Mouse (Mus musculus): Measurements from ENCODE around the gene Dnajc6. TPM values are rescaled to one million over a fixed set of nuclear protein-coding genes. Genes with fewer than 3 reads are reported as not detected.

Dnajc6 gene
- polyA plus RNA-seq, 1 experiment from 2014 or later: 57.4 TPM

- no peak for ATAC-seq (ENCODE audit: low FRiP score)
- Histone ChIP-seq H3K4me3 (replicated peaks) (no peak overlapping the region), H3K4me2 (no peak overlapping the region), H3K9me3 (replicated peaks) (no peaks in the 10 kb centered on the region), H3K9ac (replicated peaks) (no peak overlapping the region), H3K36me3 (no peaks in the 10 kb centered on the region), H3K4me1 (no peaks in the 10 kb centered on the region), H3K27ac (replicated peaks) (no peak overlapping the region), H3K27me3 (replicated peaks) (no peaks in the 10 kb centered on the region)
- 82% methylated on average over 5 of the region's 5 CpGs for WGBS
Observed at GRCm38 (mm10) chr4:101469242-101469641, 27.2 kb upstream of the Dnajc6 start.

- Histone ChIP-seq H3K4me3 (replicated peaks) (no peak overlapping the region), H3K27ac (replicated peaks) (no peak overlapping the region), H3K4me2 (no peak overlapping the region), H3K9ac (replicated peaks) (no peak overlapping the region), H3K9me3 (replicated peaks) (no peaks in the 10 kb centered on the region), H3K36me3 (no peaks in the 10 kb centered on the region), H3K27me3 (replicated peaks) (no peaks in the 10 kb centered on the region), H3K4me1 (no peaks in the 10 kb centered on the region)
- 65% methylated on average over 5 of the region's 5 CpGs for WGBS
- ATAC-seq (ENCODE audit: low FRiP score): no peak
Observed at GRCm38 (mm10) chr4:101470543-101470942, 25.9 kb upstream of the Dnajc6 start.

- no peak for ATAC-seq (ENCODE audit: low FRiP score)
- Histone ChIP-seq H3K9ac (replicated peaks) (no peak overlapping the region), H3K36me3 (no peaks in the 10 kb centered on the region), H3K27ac (replicated peaks) (no peak overlapping the region), H3K4me1 (no peaks in the 10 kb centered on the region), H3K9me3 (replicated peaks) (no peaks in the 10 kb centered on the region), H3K4me3 (replicated peaks) (no peak overlapping the region), H3K27me3 (replicated peaks) (no peaks in the 10 kb centered on the region), H3K4me2 (no peak overlapping the region)
- WGBS: 89% methylated on average over 3 of the region's 3 CpGs
Observed at GRCm38 (mm10) chr4:101472767-101473166, 23.7 kb upstream of the Dnajc6 start.

GRCm38 (mm10) chr4:101490320-101490917 lies 6.0 kb upstream of the Dnajc6 start:
- H3K4me3 ChIP-seq (replicated peaks): no peak overlapping the region
- no peaks in the 10 kb centered on the region for H3K27me3 ChIP-seq (replicated peaks)
- H3K9ac ChIP-seq (replicated peaks): no peak overlapping the region
- H3K9me3 ChIP-seq (replicated peaks): no peaks in the 10 kb centered on the region
- no peak overlapping the region for H3K27ac ChIP-seq (replicated peaks)
- ATAC-seq (ENCODE audit: low FRiP score): no peak
- WGBS: 86% methylated on average over 8 of the region's 8 CpGs
- no peaks in the 10 kb centered on the region for H3K4me1 ChIP-seq
- no peak overlapping the region for H3K4me2 ChIP-seq
- no peaks in the 10 kb centered on the region for H3K36me3 ChIP-seq

- Histone ChIP-seq H3K9me3 (replicated peaks) (no peaks in the 10 kb centered on the region), H3K36me3 (no peaks in the 10 kb centered on the region), H3K9ac (replicated peaks) (no peak overlapping the region), H3K4me1 (peaks cover 5% of the 10 kb centered on the region), H3K27ac (replicated peaks) (no peak overlapping the region), H3K4me3 (replicated peaks) (no peak overlapping the region), H3K4me2 (no peak overlapping the region), H3K27me3 (replicated peaks) (no peaks in the 10 kb centered on the region)
- ATAC-seq (ENCODE audit: low FRiP score): no peak
- 79% methylated on average over 6 of the region's 6 CpGs for WGBS
Observed at GRCm38 (mm10) chr4:101491704-101492103, 4.7 kb upstream of the Dnajc6 start.

GRCm38 (mm10) chr4:101493611-101494197 lies 2.7 kb upstream of the Dnajc6 start:
- H3K4me3 ChIP-seq (replicated peaks): no peak overlapping the region
- no peaks in the 10 kb centered on the region for H3K9me3 ChIP-seq (replicated peaks)
- H3K4me1 ChIP-seq: peaks cover 15% of the 10 kb centered on the region
- H3K4me2 ChIP-seq: no peak overlapping the region
- peaks cover 7% of the 10 kb centered on the region; the same call in 1 of the 2 replicates for H3K27me3 ChIP-seq (replicated peaks)
- no peak overlapping the region for H3K9ac ChIP-seq (replicated peaks)
- no peak overlapping the region for H3K27ac ChIP-seq (replicated peaks)
- ATAC-seq (ENCODE audit: low FRiP score): no peak
- no peaks in the 10 kb centered on the region for H3K36me3 ChIP-seq

GRCm38 (mm10) chr4:101496188-101496533 lies 287 bp upstream of the Dnajc6 start:
- Histone ChIP-seq H3K9ac (replicated peaks) (peak overlapping the region; percentile 64), H3K27ac (replicated peaks) (no peak overlapping the region), H3K27me3 (replicated peaks) (peaks cover 11% of the 10 kb centered on the region; the same call in 1 of the 2 replicates), H3K4me3 (replicated peaks) (peak overlapping the region; percentile 68), H3K4me1 (peaks cover 15% of the 10 kb centered on the region), H3K9me3 (replicated peaks) (no peaks in the 10 kb centered on the region), H3K4me2 (peak overlapping the region; percentile 90), H3K36me3 (no peaks in the 10 kb centered on the region)
- 2% methylated on average over 28 of the region's 28 CpGs for WGBS
- peak; percentile 61 for ATAC-seq (ENCODE audit: low FRiP score)

GRCm38 (mm10) chr4:101497336-101497735 lies 888 bp downstream of the Dnajc6 start:
- 0 out of 2 replicates have a peak overlapping the region, but pooled peaks have one; percentile 1 for H3K9ac ChIP-seq (replicated peaks)
- peak; percentile 15; the same call in 1 of the 2 replicates for ATAC-seq (ENCODE audit: low FRiP score)
- no peaks in the 10 kb centered on the region for H3K9me3 ChIP-seq (replicated peaks)
- no peaks in the 10 kb centered on the region for H3K36me3 ChIP-seq
- H3K27ac ChIP-seq (replicated peaks): no peak overlapping the region
- H3K4me3 ChIP-seq (replicated peaks): peak overlapping the region; percentile 68
- H3K27me3 ChIP-seq (replicated peaks): peaks cover 11% of the 10 kb centered on the region; the same call in 1 of the 2 replicates
- peak overlapping the region; percentile 90 for H3K4me2 ChIP-seq
- peaks cover 15% of the 10 kb centered on the region for H3K4me1 ChIP-seq
- 4% methylated on average over 14 of the region's 14 CpGs for WGBS

GRCm38 (mm10) chr4:101504470-101505007 lies 8.1 kb downstream of the Dnajc6 start:
- no peak overlapping the region for H3K4me3 ChIP-seq (replicated peaks)
- H3K4me2 ChIP-seq: no peak overlapping the region
- H3K27me3 ChIP-seq (replicated peaks): no peaks in the 10 kb centered on the region
- H3K27ac ChIP-seq (replicated peaks): no peak overlapping the region
- peaks cover 15% of the 10 kb centered on the region for H3K4me1 ChIP-seq
- ATAC-seq (ENCODE audit: low FRiP score): no peak
- H3K36me3 ChIP-seq: no peaks in the 10 kb centered on the region
- WGBS: 56% methylated on average over 7 of the region's 7 CpGs
- H3K9me3 ChIP-seq (replicated peaks): no peaks in the 10 kb centered on the region
- H3K9ac ChIP-seq (replicated peaks): no peak overlapping the region

- Histone ChIP-seq H3K9ac (replicated peaks) (no peak overlapping the region), H3K4me3 (replicated peaks) (no peak overlapping the region), H3K27me3 (replicated peaks) (no peaks in the 10 kb centered on the region), H3K4me2 (no peak overlapping the region), H3K27ac (replicated peaks) (no peak overlapping the region), H3K4me1 (peaks cover 23% of the 10 kb centered on the region), H3K9me3 (replicated peaks) (no peaks in the 10 kb centered on the region), H3K36me3 (no peaks in the 10 kb centered on the region)
- ATAC-seq (ENCODE audit: low FRiP score): no peak
- WGBS: 74% methylated on average over 2 of the region's 2 CpGs
Observed at GRCm38 (mm10) chr4:101505966-101506365, 9.5 kb downstream of the Dnajc6 start.

- Histone ChIP-seq H3K4me1 (peaks cover 23% of the 10 kb centered on the region), H3K9me3 (replicated peaks) (no peaks in the 10 kb centered on the region), H3K4me2 (no peak overlapping the region), H3K4me3 (replicated peaks) (no peak overlapping the region), H3K27ac (replicated peaks) (no peak overlapping the region), H3K27me3 (replicated peaks) (no peaks in the 10 kb centered on the region), H3K9ac (replicated peaks) (no peak overlapping the region), H3K36me3 (no peaks in the 10 kb centered on the region)
- ATAC-seq (ENCODE audit: low FRiP score): no peak
Observed at GRCm38 (mm10) chr4:101506372-101506771, 9.9 kb downstream of the Dnajc6 start.

Data from neural tube, embryonic 15.5 days (tissue).